Mouse (Mus musculus) ZHBTc4 (cell line): ENCODE measurements at regions not wholly inside any gene's neighbourhood (a gene's known extent, or its start where the extent isn't known, plus 50 kb on each side); places are given as distances from the start of the nearest gene placed in this dataset.
A peak's percentile ranks its signal among the peaks of the same experiment; 100 is the strongest.

Experiments used
- DNase-seq: peaks from one replicate; pipeline ENCODE4 v3.0.0-alpha.2; 2011; ENCODE audit warnings: low read depth, low spot score

- no peak for DNase-seq
Observed at GRCm38 (mm10) chr1:35826575-35827114, 241.6 kb upstream of the Hs6st1 start.

GRCm38 (mm10) chr1:35827471-35827870, 240.7 kb upstream of the Hs6st1 start:
- DNase-seq = no peak

- no peak for DNase-seq
Observed at GRCm38 (mm10) chr1:35834180-35834579, 234.0 kb upstream of the Hs6st1 start.

GRCm38 (mm10) chr1:35836552-35836951, 231.6 kb upstream of the Hs6st1 start:
- DNase-seq = no peak

GRCm38 (mm10) chr1:35838625-35839024, 229.6 kb upstream of the Hs6st1 start:
- no peak for DNase-seq

GRCm38 (mm10) chr1:35839446-35839845, 228.8 kb upstream of the Hs6st1 start:
- peak; percentile 95 for DNase-seq

GRCm38 (mm10) chr1:35841626-35842025, 226.6 kb upstream of the Hs6st1 start:
- peak; percentile 73 for DNase-seq

- DNase-seq = no peak
Observed at GRCm38 (mm10) chr1:35842707-35843106, 225.5 kb upstream of the Hs6st1 start.

GRCm38 (mm10) chr1:35843566-35843965, 224.6 kb upstream of the Hs6st1 start:
- no peak for DNase-seq

- DNase-seq = peak; percentile 85
Observed at GRCm38 (mm10) chr1:35846224-35846936, 221.8 kb upstream of the Hs6st1 start.

- no peak for DNase-seq
Observed at GRCm38 (mm10) chr1:35848160-35848954, 219.8 kb upstream of the Hs6st1 start.

GRCm38 (mm10) chr1:35849406-35850190, 218.6 kb upstream of the Hs6st1 start:
- no peak for DNase-seq

GRCm38 (mm10) chr1:35850191-35850545, 218.0 kb upstream of the Hs6st1 start:
- peak; percentile 39 for DNase-seq

GRCm38 (mm10) chr1:35850566-35851085, 217.6 kb upstream of the Hs6st1 start:
- DNase-seq = peak; percentile 56

GRCm38 (mm10) chr1:35851681-35852409, 216.4 kb upstream of the Hs6st1 start:
- no peak for DNase-seq

GRCm38 (mm10) chr1:35853018-35853417, 215.2 kb upstream of the Hs6st1 start:
- DNase-seq = no peak

GRCm38 (mm10) chr1:35855650-35856049, 212.6 kb upstream of the Hs6st1 start:
- no peak for DNase-seq

GRCm38 (mm10) chr1:35858342-35858741, 209.9 kb upstream of the Hs6st1 start:
- DNase-seq = peak; percentile 45

- no peak for DNase-seq
Observed at GRCm38 (mm10) chr1:35860779-35861178, 207.4 kb upstream of the Hs6st1 start.

- DNase-seq = no peak
Observed at GRCm38 (mm10) chr1:35862196-35862595, 206.0 kb upstream of the Hs6st1 start.

GRCm38 (mm10) chr1:35862661-35863060, 205.5 kb upstream of the Hs6st1 start:
- no peak for DNase-seq
